Mouse (Mus musculus) hindbrain, embryonic 13.5 days (tissue): ENCODE measurements around the gene Arhgap5. TPM values are rescaled to one million over a fixed set of nuclear protein-coding genes. Genes with fewer than 3 reads are reported as not detected.
"Not testable (repeated sequence)": the region's sequence is repeated elsewhere in the genome, so short reads cannot be mapped to it uniquely, and the experiment has no call there.

ENCODE experiments used
- ATAC-seq: fragments of 200-750 bp; cut with Nextera tagmentation; 2 replicates; pipeline ENCODE4 v1.8.0; 2017; ENCODE audit warnings: moderate TSS enrichment; ENCODE audit not compliant: low FRiP score
- H3K27ac ChIP-seq: fragments of 300-500 bp; sonication (generic); 2 replicates; pipeline ENCODE4 v1.5.1; 2015; ENCODE audit warnings: inconsistent platforms, mild to moderate bottlenecking, moderate library complexity
- H3K27me3 ChIP-seq: fragments of 300-500 bp; sonication (generic); 2 replicates; pipeline ENCODE4 v1.6.1; 2015; ENCODE audit warnings: mild to moderate bottlenecking, inconsistent platforms
- H3K36me3 ChIP-seq: fragments of 300-500 bp; sonication (generic); 2 replicates; pipeline ENCODE4 v1.6.1; 2015; ENCODE audit warnings: mild to moderate bottlenecking, inconsistent platforms
- H3K4me1 ChIP-seq: fragments of 300-500 bp; sonication (generic); replicated peaks from 2 replicates; pipeline ENCODE4 v1.6.1; 2015; ENCODE audit warnings: inconsistent platforms
- H3K4me2 ChIP-seq: fragments of 300-500 bp; sonication (generic); 2 replicates; pipeline ENCODE4 v1.6.1; 2015; ENCODE audit warnings: inconsistent platforms, mild to moderate bottlenecking, moderate library complexity
- H3K4me3 ChIP-seq: fragments of 300-500 bp; sonication (generic); 2 replicates; pipeline ENCODE4 v1.5.1; 2015; ENCODE audit warnings: mild to moderate bottlenecking, inconsistent platforms
- H3K9ac ChIP-seq: fragments of 300-500 bp; sonication (generic); 2 replicates; pipeline ENCODE4 v1.6.1; 2015; ENCODE audit warnings: mild to moderate bottlenecking, inconsistent platforms
- H3K9me3 ChIP-seq: fragments of 300-500 bp; sonication (generic); 2 replicates; pipeline ENCODE4 v1.6.1; 2016; ENCODE audit warnings: inconsistent platforms
- WGBS: fragments of 180-500 bp; shearing (Covaris S2); methylation state at CpG from one replicate; pipeline ENCODE4 v1.1.7; 2015; 5-methylcytosine and 5-hydroxymethylcytosine counted together
- polyA plus RNA-seq: library from polyadenylated mRNA; unstranded; fragments of >200 nt; fragmentation: Nextera tagmentation; extraction: Ambion mirVana; gene quantifications from 2 replicates; pipeline ENCODE4 v1.2.1, GENCODE M21; 2015

Gene Arhgap5
- polyA plus RNA-seq, 1 experiment from 2014 or later = 37.8 TPM

DNA sequence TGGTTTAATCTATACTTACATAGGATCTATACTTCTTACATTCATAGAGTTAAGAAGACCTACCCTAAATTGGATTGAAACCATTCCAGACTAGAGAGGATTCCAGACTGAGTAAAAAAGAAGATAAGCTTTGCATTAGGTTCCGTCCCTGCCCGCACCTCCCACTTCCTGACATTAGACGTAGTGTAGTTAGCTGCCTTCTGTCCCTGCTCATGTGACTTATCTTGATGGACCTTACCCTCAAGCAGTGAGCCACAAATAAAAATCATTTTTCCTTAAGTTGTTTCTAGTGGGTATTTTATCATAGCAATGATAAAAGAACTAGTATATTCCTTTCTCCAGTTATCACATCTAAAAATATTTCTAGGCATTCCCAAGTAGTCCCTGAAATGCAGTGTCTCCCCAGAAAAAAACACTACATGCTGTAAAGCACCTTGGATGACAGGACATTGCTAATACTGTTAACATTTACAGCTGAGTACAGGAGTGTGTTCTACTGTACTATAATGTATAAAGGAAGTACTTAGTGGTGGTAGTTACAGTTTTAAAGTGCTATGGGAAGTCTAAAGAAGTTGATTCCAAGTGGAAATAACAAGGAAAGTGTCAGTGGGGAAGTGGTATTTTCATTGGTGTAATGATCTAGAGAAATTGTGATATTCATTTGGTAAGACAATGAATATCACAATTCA, 51.6 kb downstream of the Arhgap5 start:
- no peak for ATAC-seq
- Histone ChIP-seq H3K36me3 (no peaks in the 10 kb centered on the region; the same call in 1 of the 2 replicates), H3K9me3 (no peaks in the 10 kb centered on the region)

DNA sequence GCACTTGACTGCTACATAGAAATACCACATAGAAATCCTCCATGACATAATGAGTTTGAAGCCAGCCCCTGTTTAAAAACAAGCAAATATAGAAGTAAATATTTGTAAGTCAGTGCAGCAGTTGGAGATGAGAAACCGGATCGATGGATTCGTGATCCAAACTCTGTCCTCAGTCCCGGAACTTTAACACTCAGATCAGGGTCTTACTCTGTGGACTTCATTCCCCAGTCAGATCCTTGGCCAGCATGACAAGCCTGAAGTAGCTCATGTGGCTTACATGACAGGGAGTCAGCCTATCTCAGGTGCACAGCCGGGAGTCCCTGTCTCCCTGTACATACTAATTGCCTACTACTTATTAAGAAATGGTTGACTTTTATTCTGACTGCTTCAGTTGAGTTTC, 61.9 kb downstream of the Arhgap5 start:
- WGBS = 94% methylated on average over 5 of the region's 5 CpGs
- H3K4me1 ChIP-seq = no peaks in the 10 kb centered on the region
- ATAC-seq = no peak

More for the DNA sequence above, 51.6 kb downstream of the Arhgap5 start:
- no peak overlapping the region for H3K4me3 ChIP-seq
- no peak overlapping the region for H3K9ac ChIP-seq
- WGBS = 86% methylated on average over 3 of the region's 3 CpGs
- no peak overlapping the region for H3K4me2 ChIP-seq
- H3K27ac ChIP-seq = no peak overlapping the region
- no peaks in the 10 kb centered on the region for H3K4me1 ChIP-seq
- H3K27me3 ChIP-seq = no peaks in the 10 kb centered on the region

DNA sequence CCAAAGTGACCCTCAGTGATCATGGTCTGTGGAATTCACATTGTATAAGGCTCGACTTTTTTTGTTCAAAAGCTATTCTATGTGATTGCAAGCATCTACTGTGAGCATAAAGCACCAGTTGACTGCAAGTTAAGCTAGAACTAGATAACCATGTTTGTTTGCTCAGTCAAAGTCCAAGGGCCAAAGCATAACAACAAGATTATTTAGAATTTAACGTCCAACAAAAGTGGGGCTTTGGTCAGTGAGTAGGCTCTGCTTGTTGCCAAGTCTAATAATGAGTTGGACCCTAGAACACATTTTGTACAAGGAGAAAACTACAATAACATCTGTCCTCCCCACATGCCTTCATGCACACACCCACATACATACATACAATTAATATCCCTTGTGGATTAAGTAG, 69.6 kb downstream of the Arhgap5 start:
- peaks cover 6% of the 10 kb centered on the region; the same call in 1 of the 2 replicates for H3K36me3 ChIP-seq
- H3K4me3 ChIP-seq = no peak overlapping the region
- no peaks in the 10 kb centered on the region for H3K27me3 ChIP-seq
- no peak overlapping the region for H3K4me2 ChIP-seq
- H3K27ac ChIP-seq = no peak overlapping the region
- no peak overlapping the region for H3K9ac ChIP-seq
- ATAC-seq = no peak
- H3K4me1 ChIP-seq = no peaks in the 10 kb centered on the region
- peaks cover 3% of the 10 kb centered on the region; the same call in 1 of the 2 replicates for H3K9me3 ChIP-seq
- WGBS = 92% methylated on average over 2 of the region's 2 CpGs

More for the DNA sequence above, 61.9 kb downstream of the Arhgap5 start:
- no peak overlapping the region for H3K9ac ChIP-seq
- H3K36me3 ChIP-seq = peaks cover 6% of the 10 kb centered on the region
- H3K4me2 ChIP-seq = no peak overlapping the region
- no peaks in the 10 kb centered on the region for H3K9me3 ChIP-seq
- no peak overlapping the region for H3K27ac ChIP-seq
- no peak overlapping the region for H3K4me3 ChIP-seq
- H3K27me3 ChIP-seq = no peaks in the 10 kb centered on the region

DNA sequence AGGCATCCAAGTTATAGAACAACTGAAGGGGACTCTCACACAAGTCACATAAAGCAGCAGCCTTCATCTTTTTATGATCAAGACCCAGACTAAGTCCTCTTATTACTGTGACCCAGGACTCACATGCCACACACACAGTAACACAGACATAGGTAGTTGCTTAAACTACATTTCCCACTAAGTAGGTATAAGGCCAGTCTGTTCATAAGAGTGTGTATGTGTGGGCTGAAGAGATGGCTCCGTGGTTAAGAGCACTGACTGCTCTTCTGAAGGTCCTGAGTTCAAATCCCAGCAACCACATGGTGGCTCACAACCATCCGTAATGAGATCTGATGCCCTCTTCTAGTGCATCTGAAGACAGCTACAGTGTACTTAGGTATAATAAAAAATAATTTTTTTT, 82.7 kb downstream of the Arhgap5 start:
- not testable (repeated sequence) for H3K9ac ChIP-seq, H3K4me1 ChIP-seq, H3K9me3 ChIP-seq, H3K4me3 ChIP-seq, H3K27me3 ChIP-seq, H3K4me2 ChIP-seq, H3K27ac ChIP-seq, ATAC-seq, H3K36me3 ChIP-seq
- 90% methylated on average over 2 of the region's 2 CpGs for WGBS

DNA sequence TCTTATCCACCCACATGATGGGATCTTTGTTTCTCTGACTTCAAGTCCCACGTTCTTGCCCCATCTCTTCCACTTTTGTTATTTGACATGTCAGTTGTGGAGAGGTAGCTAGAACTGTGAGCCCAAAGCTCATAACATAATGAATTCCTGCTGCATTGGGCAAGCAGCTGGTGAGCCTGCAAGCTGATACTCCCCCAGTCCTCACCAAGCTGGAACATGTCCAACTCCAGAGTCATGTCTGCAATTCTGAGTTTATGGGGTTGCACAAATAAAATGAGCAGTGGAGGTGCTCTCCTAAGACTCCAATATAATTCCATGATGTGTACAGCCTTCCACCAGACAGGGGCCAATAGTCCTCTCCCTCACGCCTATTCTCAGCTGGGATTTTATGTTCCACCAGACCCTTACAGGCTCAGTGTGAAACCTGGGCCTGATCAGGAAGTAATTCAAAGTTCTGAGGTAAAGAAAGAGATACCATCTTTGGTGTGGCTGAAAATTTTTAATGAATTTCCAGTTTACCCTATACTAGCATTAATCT, 83.8 kb downstream of the Arhgap5 start:
- H3K4me1 ChIP-seq = no peaks in the 10 kb centered on the region
- 66% methylated on average over 2 of the region's 2 CpGs for WGBS
- H3K27me3 ChIP-seq = no peaks in the 10 kb centered on the region
- no peaks in the 10 kb centered on the region for H3K36me3 ChIP-seq
- ATAC-seq = no peak
- H3K4me2 ChIP-seq = no peak overlapping the region
- H3K9ac ChIP-seq = no peak overlapping the region
- no peak overlapping the region for H3K4me3 ChIP-seq
- H3K27ac ChIP-seq = no peak overlapping the region
- H3K9me3 ChIP-seq = no peaks in the 10 kb centered on the region

DNA sequence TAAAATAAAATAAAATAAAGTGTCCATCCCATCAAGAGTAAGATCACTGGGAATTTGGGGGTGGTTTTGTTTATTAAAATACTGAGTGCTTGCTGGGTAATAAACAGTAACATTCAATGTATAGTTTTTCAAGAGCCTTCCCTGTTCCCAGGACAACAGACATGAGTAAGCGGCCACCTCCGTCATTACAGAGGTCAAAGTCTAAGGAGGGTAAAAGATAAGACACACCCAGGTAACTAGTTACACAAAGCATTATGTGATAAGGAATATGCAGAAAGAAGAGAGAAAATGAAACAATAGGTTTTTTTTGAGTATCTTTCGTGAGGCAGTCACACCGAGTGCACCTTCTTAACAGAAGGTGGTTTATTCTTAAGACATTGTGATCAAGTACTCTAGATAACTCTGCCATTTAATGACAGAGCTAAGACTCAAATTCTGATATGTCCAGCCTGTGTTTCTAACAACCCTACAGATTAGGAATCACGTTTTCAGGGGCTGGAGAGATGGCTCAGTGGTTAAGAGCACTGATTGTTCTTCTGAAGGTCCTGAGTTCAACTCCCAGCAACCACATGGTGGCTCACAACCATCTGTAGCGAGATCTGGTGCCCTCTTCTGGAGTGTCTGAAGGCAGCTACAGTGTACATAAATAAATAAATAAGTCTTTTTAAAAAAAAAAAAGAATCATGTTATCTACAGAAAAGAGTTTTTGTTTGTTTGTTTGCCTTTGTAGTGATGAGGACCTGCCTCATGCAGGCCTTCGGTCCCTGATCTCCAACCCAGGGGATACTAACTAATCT, 91.8 kb downstream of the Arhgap5 start:
- WGBS = 86% methylated on average over 7 of the region's 7 CpGs

DNA sequence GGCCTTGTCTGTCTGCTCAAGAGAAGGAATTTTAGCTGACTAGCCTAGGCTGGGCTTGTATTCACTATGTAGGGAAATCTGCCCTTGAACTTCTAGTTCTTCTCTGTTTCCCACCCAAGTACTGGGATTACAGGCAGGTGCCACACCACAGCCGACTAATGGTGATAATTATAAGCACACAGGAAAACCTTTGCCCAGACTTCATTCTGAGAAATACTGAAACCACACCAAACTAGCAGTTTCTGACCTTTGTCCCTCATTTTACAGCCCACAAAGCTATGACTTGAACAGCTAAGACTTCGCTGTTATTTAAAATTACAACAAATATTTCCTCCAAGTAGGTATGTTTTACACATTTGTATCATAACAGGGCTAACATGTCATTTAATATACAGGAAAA, 98.7 kb downstream of the Arhgap5 start:
- no peak for ATAC-seq
- Histone ChIP-seq H3K4me3 (peak overlapping the region; percentile 90), H3K9me3 (no peaks in the 10 kb centered on the region), H3K27me3 (no peaks in the 10 kb centered on the region), H3K4me2 (peak overlapping the region; percentile 67), H3K27ac (0 out of 2 replicates have a peak overlapping the region, but pooled peaks have one; percentile 55), H3K9ac (peak overlapping the region; percentile 83), H3K4me1 (peaks cover 14% of the 10 kb centered on the region), H3K36me3 (no peaks in the 10 kb centered on the region)
- WGBS = 36% methylated on average over 2 of the region's 2 CpGs

More for the DNA sequence above, 91.8 kb downstream of the Arhgap5 start:
- H3K36me3 ChIP-seq = no peaks in the 10 kb centered on the region
- H3K9me3 ChIP-seq = no peaks in the 10 kb centered on the region
- H3K9ac ChIP-seq = no peak overlapping the region
- H3K4me3 ChIP-seq = no peak overlapping the region
- no peaks in the 10 kb centered on the region for H3K27me3 ChIP-seq
- no peak overlapping the region for H3K4me2 ChIP-seq
- H3K27ac ChIP-seq = no peak overlapping the region
- ATAC-seq = no peak
- no peaks in the 10 kb centered on the region for H3K4me1 ChIP-seq

DNA sequence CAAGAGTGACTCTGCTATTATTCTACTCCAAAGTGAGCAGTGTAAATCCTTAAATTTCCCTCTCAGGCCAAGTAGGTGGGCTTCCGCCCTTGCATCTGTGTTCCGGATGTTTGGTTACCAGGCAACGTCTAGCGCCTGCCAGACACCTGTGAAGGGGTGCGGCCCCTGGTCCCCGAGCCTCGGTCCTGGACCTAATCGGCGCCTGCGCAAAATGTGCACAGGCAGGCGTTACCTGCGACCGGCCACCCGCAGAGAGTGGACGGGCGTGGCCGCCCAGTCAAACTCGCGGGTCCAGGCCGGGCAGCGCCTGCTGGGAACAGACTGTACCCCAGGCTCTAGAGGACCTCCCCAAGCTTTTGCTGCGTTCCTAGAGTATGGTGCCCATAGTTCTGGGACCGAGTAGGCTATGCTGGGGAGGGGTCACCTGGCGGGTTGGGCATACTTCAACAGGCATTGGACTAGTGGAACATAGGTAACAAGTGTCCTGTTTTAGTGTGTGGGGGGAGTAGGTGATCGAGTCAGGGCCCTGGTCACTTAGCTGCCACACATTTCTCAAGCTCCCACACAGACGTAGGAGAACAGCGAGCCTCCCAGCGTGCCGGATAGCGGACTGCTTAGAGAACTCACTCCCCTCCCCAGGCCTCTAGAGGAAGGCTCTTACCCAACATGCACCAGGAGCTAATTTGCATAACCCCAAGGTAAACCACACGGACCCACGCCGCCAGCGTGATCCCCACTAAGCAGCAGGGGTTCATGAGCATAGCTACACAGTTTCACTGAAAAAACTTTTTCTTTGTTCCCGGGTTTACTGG, 99.3 kb downstream of the Arhgap5 start:
- whole genome bisulfite sequencing = under 1% methylated on average over 35 of the region's 35 CpGs
- Histone ChIP-seq H3K4me1 (peaks cover 14% of the 10 kb centered on the region), H3K36me3 (no peaks in the 10 kb centered on the region)

DNA sequence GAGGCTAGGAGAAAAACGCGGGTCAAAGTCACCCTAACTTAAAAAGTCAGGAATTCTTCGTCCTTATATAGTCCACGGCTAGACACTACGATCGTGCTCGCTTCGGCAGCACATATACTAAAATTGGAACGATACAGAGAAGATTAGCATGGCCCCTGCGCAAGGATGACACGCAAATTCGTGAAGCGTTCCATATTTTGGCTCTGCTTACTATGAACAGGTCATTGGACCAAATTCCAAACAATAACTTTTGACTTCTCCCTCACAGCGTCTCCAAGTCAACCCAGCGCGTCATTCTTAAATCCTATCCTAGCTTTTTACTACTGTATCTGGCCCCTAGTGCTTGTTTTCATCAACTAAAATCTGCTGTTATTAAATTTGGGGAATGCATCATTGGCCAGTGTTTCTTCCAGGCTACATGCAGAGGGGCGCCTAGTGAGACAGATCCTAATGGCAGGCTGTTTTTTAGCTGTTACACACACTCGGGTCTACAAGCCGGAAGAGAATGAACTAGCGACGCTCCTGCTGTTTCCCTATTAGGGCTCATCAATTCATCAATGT, 100.0 kb downstream of the Arhgap5 start:
- Histone ChIP-seq H3K27me3 (no peaks in the 10 kb centered on the region), H3K4me1 (peaks cover 14% of the 10 kb centered on the region), H3K9me3 (no peaks in the 10 kb centered on the region), H3K27ac (peak overlapping the region; percentile 93), H3K4me2 (peak overlapping the region; percentile 67), H3K9ac (peak overlapping the region; percentile 83), H3K36me3 (no peaks in the 10 kb centered on the region), H3K4me3 (peak overlapping the region; percentile 90)
- ATAC-seq = peak; percentile 86
- WGBS = 0% methylated on average over 21 of the region's 21 CpGs

More for the DNA sequence above, 99.3 kb downstream of the Arhgap5 start:
- H3K27me3 ChIP-seq = no peaks in the 10 kb centered on the region
- ATAC-seq = peak; percentile 92
- H3K27ac ChIP-seq = peak overlapping the region; percentile 93
- peak overlapping the region; percentile 67 for H3K4me2 ChIP-seq
- no peaks in the 10 kb centered on the region for H3K9me3 ChIP-seq
- H3K4me3 ChIP-seq = peak overlapping the region; percentile 90
- peak overlapping the region; percentile 83 for H3K9ac ChIP-seq

DNA sequence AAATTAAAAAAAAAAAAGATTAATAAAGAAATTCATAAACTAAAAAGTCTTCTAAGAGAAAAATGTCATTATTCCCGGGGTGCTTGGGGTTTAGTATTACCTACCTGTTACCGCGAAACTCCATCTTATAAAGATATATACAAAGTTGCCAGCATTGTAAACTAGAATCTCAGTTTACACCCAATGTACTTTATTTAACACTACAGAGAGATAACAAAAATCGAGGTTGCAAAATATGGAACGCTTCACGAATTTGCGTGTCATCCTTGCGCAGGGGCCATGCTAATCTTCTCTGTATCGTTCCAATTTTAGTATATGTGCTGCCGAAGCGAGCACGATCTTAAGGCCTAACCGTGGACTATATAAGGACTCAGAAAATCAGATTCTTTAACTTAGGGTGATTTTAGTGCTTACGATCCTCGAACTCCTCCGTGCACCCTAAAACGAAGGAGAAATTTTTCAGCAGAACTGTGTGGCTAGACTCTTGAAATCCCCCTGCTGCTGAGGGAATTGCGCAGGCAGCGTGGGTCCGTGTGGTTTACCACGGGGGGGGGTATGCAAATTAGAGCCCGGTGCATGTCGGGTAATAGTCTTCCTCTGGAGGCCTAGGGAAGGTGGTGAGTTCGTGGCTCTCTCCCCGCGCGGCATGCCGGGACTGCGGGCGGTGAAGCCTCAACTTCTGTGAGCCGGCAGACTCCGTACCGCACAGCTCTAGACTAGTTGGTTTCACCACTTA, 100.7 kb downstream of the Arhgap5 start:
- peak overlapping the region; percentile 83 for H3K9ac ChIP-seq
- ATAC-seq = peak; percentile 89
- peak overlapping the region; percentile 90 for H3K4me3 ChIP-seq
- no peaks in the 10 kb centered on the region for H3K36me3 ChIP-seq
- under 1% methylated on average over 33 of the region's 33 CpGs for WGBS
- H3K9me3 ChIP-seq = no peaks in the 10 kb centered on the region
- peak overlapping the region; percentile 93 for H3K27ac ChIP-seq
- H3K4me1 ChIP-seq = peaks cover 14% of the 10 kb centered on the region
- H3K27me3 ChIP-seq = no peaks in the 10 kb centered on the region
- H3K4me2 ChIP-seq = peak overlapping the region; percentile 67

DNA sequence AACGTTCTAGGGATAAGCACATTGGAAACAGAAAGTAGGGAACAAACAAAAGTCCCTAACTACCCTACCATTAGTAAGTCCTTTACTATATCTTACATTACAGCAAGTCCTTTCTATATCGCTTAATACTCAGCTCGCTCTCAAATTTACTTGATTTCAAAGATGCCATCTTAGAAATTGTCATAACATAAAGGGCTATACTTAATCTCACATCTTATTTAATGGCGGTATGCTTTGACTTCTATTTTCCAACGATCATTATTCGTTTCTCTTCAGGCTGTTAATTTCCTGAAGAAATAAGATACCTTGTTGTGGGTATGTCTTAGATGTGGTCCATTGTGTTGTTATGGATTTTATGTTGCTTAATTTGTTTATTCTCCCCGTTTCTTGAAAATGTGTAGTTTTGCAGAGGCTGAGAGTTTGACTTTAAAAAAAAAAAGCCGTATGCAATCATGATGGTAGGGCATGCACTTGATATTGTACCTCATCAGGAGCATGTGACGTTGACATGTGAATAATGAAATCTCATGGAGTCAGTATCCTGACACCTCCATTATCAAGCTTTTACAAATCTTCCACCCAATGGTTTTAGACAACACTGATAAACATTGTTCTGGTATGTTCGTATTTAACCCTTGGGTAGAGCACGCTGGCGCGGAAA, 101.3 kb downstream of the Arhgap5 start:
- Histone ChIP-seq H3K27me3 (no peaks in the 10 kb centered on the region), H3K4me1 (peaks cover 14% of the 10 kb centered on the region), H3K27ac (peak overlapping the region; percentile 93), H3K9me3 (no peaks in the 10 kb centered on the region), H3K4me3 (peak overlapping the region; percentile 90), H3K36me3 (no peaks in the 10 kb centered on the region), H3K9ac (peak overlapping the region; percentile 83), H3K4me2 (peak overlapping the region; percentile 67)
- 52% methylated on average over 13 of the region's 13 CpGs for WGBS
- ATAC-seq = no peak
